Mouse (Mus musculus) cortical plate, adult 2 months (tissue): Measurements from ENCODE around the gene Adprh.

ENCODE experiments used
- CTCF ChIP-seq: fragments of 200-500 bp; IDR thresholded peaks from 2 replicates; pipeline ENCODE4 v1.5.1; 2011; ENCODE audit warnings: mild to moderate bottlenecking, control low read depth, low read length; ENCODE audit not compliant: insufficient read depth; ENCODE audit errors: extremely low read depth
- POLR2A ChIP-seq: fragments of 200-500 bp; IDR thresholded peaks from 2 replicates; pipeline ENCODE4 v1.6.1; 2011; ENCODE audit warnings: mild to moderate bottlenecking, low read length, control low read depth; ENCODE audit not compliant: insufficient read depth; ENCODE audit errors: extremely low read depth

GRCm38 (mm10) chr16:38468706-38469018, 16.2 kb upstream of the Adprh start:
- no peak for TF ChIP-seq CTCF
- TF ChIP-seq POLR2A, result no peak
